Mouse (Mus musculus) heart, postnatal 0 days (tissue): Measurements from ENCODE around the gene Mns1.

ENCODE experiments used
- CTCF ChIP-seq: IDR thresholded peaks from 2 replicates; pipeline ENCODE4 v1.5.1; 2016; ENCODE audit warnings: antibody characterized with exemption, control low read depth, low read depth
- EP300 ChIP-seq: IDR thresholded peaks from 2 replicates; pipeline ENCODE4 v1.6.1; 2016; ENCODE audit warnings: antibody characterized with exemption, low read depth

DNA sequence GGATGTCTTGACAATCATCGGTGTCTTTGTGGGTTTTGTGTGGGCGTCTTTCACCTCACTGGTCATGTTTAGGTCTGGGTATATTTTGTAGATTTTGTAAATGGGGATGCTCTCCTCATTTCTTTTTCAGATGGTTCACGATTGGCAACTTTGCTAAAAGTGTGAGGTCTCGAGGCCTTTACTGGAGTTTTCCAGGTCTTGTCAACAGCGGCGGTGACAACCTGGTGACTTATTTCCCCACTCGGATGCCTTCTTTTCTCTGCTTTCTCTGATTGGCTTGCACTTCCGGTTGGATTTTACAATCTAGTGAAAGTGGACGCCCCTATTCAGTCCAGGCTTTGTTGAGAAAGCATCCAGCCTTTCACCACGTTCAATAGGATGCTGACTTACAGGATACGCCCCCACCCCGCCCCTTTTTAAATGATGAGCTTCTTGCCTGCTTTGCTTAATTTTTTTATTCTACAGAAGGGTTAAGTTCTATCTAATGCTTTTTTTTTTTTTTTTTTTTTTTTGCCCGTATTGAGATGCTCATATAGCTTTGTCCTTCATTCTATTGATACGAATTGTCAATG lies 48.3 kb upstream of the Mns1 start:
- TF ChIP-seq EP300: no peak
- TF ChIP-seq CTCF: no peak
